Mouse (Mus musculus) spleen, adult 2 months (tissue): ENCODE results near the gene Med21.

Source experiments
- CTCF ChIP-seq: fragments of 200-500 bp; IDR thresholded peaks from 2 replicates; pipeline ENCODE4 v1.5.1; 2011; ENCODE audit warnings: mild to moderate bottlenecking, inconsistent platforms; ENCODE audit not compliant: insufficient read depth, insufficient read length, insufficient replicate concordance; ENCODE audit errors: extremely low read depth
- POLR2A ChIP-seq: fragments of 200-500 bp; IDR thresholded peaks from 2 replicates; pipeline ENCODE4 v1.6.1; 2011; ENCODE audit warnings: low read depth, low read length, inconsistent platforms

GRCm38 (mm10) chr6:146664917-146665316 lies 22.6 kb downstream of the Med21 start:
- TF ChIP-seq CTCF (no peak), POLR2A (no peak)
